Mouse (Mus musculus) B cell, adult 2 months (primary cell): Measurements from ENCODE around the gene Zfp112.
"Not testable (repeated sequence)": the region's sequence is repeated elsewhere in the genome, so short reads cannot be mapped to it uniquely, and the experiment has no call there.

Experiments
- DNase-seq, 2 experiments: peaks; one replicate each; pipeline ENCODE4 v3.0.0; 2022

Zfp112 gene

GRCm38 (mm10) chr7:24112156-24112856 is at the start of gene Zfp112:
Gene Zfp112, plus strand, starts transcription at chr7:24112314.
- no peak for DNase-seq

GRCm38 (mm10) chr7:24074424-24074823 is 37.7 kb upstream of the Zfp112 start:
- not testable (repeated sequence) for DNase-seq

- peak; percentile 88 to 89 for DNase-seq
These were observed 30.3 kb upstream of the Zfp112 start, which contains the start of gene Zfp180 for GRCm38 (mm10) chr7:24081634-24082431. Gene Zfp180, plus strand, starts transcription at chr7:24081924.

- no peak for DNase-seq
These were observed 29.5 kb upstream of the Zfp112 start for GRCm38 (mm10) chr7:24082457-24083235.

- DNase-seq = peak; percentile 21 to 29
These were observed 25.2 kb upstream of the Zfp112 start for GRCm38 (mm10) chr7:24086871-24087270.

GRCm38 (mm10) chr7:24087485-24088125 is 24.5 kb upstream of the Zfp112 start:
- no peak for DNase-seq

- no peak for DNase-seq
These were observed 7.7 kb upstream of the Zfp112 start for GRCm38 (mm10) chr7:24104403-24104802.

- DNase-seq = no peak
These were observed 6.9 kb upstream of the Zfp112 start for GRCm38 (mm10) chr7:24105144-24105703.

- no peak for DNase-seq
These were observed 1.3 kb upstream of the Zfp112 start for GRCm38 (mm10) chr7:24110839-24111238.

- DNase-seq = no peak
These were observed 350 bp upstream of the Zfp112 start for GRCm38 (mm10) chr7:24111772-24112155.

GRCm38 (mm10) chr7:24113001-24113400 is 887 bp downstream of the Zfp112 start:
- DNase-seq = peak; percentile 21 to 32

- DNase-seq = no peak
These were observed 4.5 kb downstream of the Zfp112 start for GRCm38 (mm10) chr7:24116655-24117054.

GRCm38 (mm10) chr7:24133425-24133995 is 21.4 kb downstream of the Zfp112 start:
- no peak for DNase-seq

- peak; percentile 81 for DNase-seq
These were observed 22.1 kb downstream of the Zfp112 start, which contains the start of gene Zfp235 for GRCm38 (mm10) chr7:24133996-24134828. Gene Zfp235, plus strand, starts transcription at chr7:24134169.

- DNase-seq = no peak
These were observed 30.5 kb downstream of the Zfp112 start for GRCm38 (mm10) chr7:24142566-24142965.

GRCm38 (mm10) chr7:24153272-24153671 is 41.2 kb downstream of the Zfp112 start:
- peak; percentile 10 to 28 for DNase-seq

- DNase-seq = no peak
These were observed 60.1 kb downstream of the Zfp112 start for GRCm38 (mm10) chr7:24172191-24172590.

- peak; percentile 37 for DNase-seq
These were observed 62.7 kb downstream of the Zfp112 start, which contains the start of gene Zfp114 for GRCm38 (mm10) chr7:24174618-24175336. Gene Zfp114, plus strand, starts transcription at chr7:24175060.

GRCm38 (mm10) chr7:24175337-24175711 is 63.2 kb downstream of the Zfp112 start:
- DNase-seq = no peak
